Mouse (Mus musculus) layer of hippocampus, adult 18-20 months (tissue): Measurements from ENCODE around the gene Wasf2. TPM values are rescaled to one million over a fixed set of nuclear protein-coding genes. Genes with fewer than 3 reads are reported as not detected.
A peak's percentile ranks its signal among the peaks of the same experiment; 100 is the strongest.

Source experiments
- DNase-seq, 2 experiments: peaks; one replicate each; pipeline ENCODE4 v3.0.0; 2022; ENCODE audit warnings: low spot score in 2 of 2
- total RNA-seq, 2 experiments: library from RNA; stranded (reverse); gene quantifications; 2 replicates each; pipeline ENCODE4 v1.2.3; 2021

Wasf2 gene
- total RNA-seq, 2 experiments from 2014 or later = 27.4 to 32.6 TPM

GRCm38 (mm10) chr4:133199743-133200142 is 69.4 kb downstream of the Wasf2 start:
- DNase-seq = no peak

GRCm38 (mm10) chr4:133200343-133200742 is 70.0 kb downstream of the Wasf2 start:
- peak; percentile 63 to 73 for DNase-seq

- peak in 1 of 2 experiments; percentile 55 for DNase-seq
Measured at GRCm38 (mm10) chr4:133201006-133201771, 70.9 kb downstream of the Wasf2 start.

GRCm38 (mm10) chr4:133202254-133202653 is 71.9 kb downstream of the Wasf2 start:
- no peak for DNase-seq

- no peak for DNase-seq
Measured at GRCm38 (mm10) chr4:133203591-133203990, 73.3 kb downstream of the Wasf2 start.

- DNase-seq = no peak
Measured at GRCm38 (mm10) chr4:133204379-133204778, 74.1 kb downstream of the Wasf2 start.

GRCm38 (mm10) chr4:133209366-133209765 is 79.1 kb downstream of the Wasf2 start:
- peak in 1 of 2 experiments; percentile 66 for DNase-seq

GRCm38 (mm10) chr4:133210023-133210787 is 79.9 kb downstream of the Wasf2 start:
- no peak for DNase-seq

GRCm38 (mm10) chr4:133210788-133211390 is 80.6 kb downstream of the Wasf2 start:
- DNase-seq = no peak

- no peak for DNase-seq
Measured at GRCm38 (mm10) chr4:133211751-133212561, 81.7 kb downstream of the Wasf2 start, which contains the start of the genes Cd164l2 and Gpr3. Gene Cd164l2 (plus strand): TSS chr4:133212131. Gene Gpr3 (minus strand): TSS chr4:133212536.

GRCm38 (mm10) chr4:133212562-133213267 is 82.4 kb downstream of the Wasf2 start:
- peak; percentile 55 to 80 for DNase-seq

- DNase-seq = no peak
Measured at GRCm38 (mm10) chr4:133213268-133213590, 82.9 kb downstream of the Wasf2 start.

GRCm38 (mm10) chr4:133213661-133214060 is 83.4 kb downstream of the Wasf2 start:
- no peak for DNase-seq

GRCm38 (mm10) chr4:133217641-133218040 is 87.3 kb downstream of the Wasf2 start:
- peak in 1 of 2 experiments; percentile 62 for DNase-seq

- DNase-seq = no peak
Measured at GRCm38 (mm10) chr4:133218745-133219144, 88.4 kb downstream of the Wasf2 start.

GRCm38 (mm10) chr4:133220656-133221055 is 90.4 kb downstream of the Wasf2 start:
- DNase-seq = no peak

- DNase-seq = no peak
Measured at GRCm38 (mm10) chr4:133221701-133222100, 91.4 kb downstream of the Wasf2 start.

GRCm38 (mm10) chr4:133223875-133224274 is 93.6 kb downstream of the Wasf2 start:
- DNase-seq = no peak

- no peak for DNase-seq
Measured at GRCm38 (mm10) chr4:133226073-133226472, 95.8 kb downstream of the Wasf2 start.

GRCm38 (mm10) chr4:133227636-133228035 is 97.3 kb downstream of the Wasf2 start:
- no peak for DNase-seq
